Comparison of ENCODE assay signal across 9 mouse cellular contexts in genomic region chr8:121117186-121117651, GRCm38 (mm10). TPM values are rescaled to one million over a fixed set of nuclear protein-coding genes. Genes with fewer than 3 reads are reported as not detected.
A peak's percentile ranks its signal among the peaks of the same experiment; 100 is the strongest.
DNase-seq lines count a peak whose midpoint lies in the region; ATAC-seq lines count a peak whose summit lies in the region.
"Had no signal": no experiment of that assay in that cellular context is flagged by ENCODE, and none has a peak within 500 bp of the region (broad histone marks: within the 10 kb centered on the region; RNA-seq: fewer than 3 reads in every experiment).

No protein-coding gene starts in this region.

- H3K9me3 ChIP-seq in heart, embryonic 11.5 days (replicated peaks; ENCODE audit: control insufficient read depth, low read length): no peaks in the 10 kb centered on the region
- no peaks in the 10 kb centered on the region for H3K9me3 ChIP-seq in hindbrain, embryonic 11.5 days (ENCODE audit: control insufficient read depth, low read length)
- H3K9me3 ChIP-seq in midbrain, embryonic 13.5 days: peaks cover 3% of the 10 kb centered on the region; the same call in 1 of the 2 replicates

- DNase-seq in heart, adult 8-10 months (ENCODE audit: low spot score): no peak
- DNase-seq in NIH3T3 (ENCODE audit: low read depth): peak; percentile 80
- peak; percentile 55 for DNase-seq in hindbrain, embryonic 11.5 days (ENCODE audit: low spot score)
- DNase-seq in layer of hippocampus, postnatal 36 days: no peak
- DNase-seq in gastrocnemius, postnatal 14 days: no peak

- WGBS in heart, embryonic 11.5 days (ENCODE audit: insufficient replicate concordance): under 1% methylated on average over 62 of the region's 62 CpGs
- under 1% methylated on average over 46 of the region's 62 CpGs for WGBS in hindbrain, embryonic 11.5 days
- WGBS in midbrain, embryonic 13.5 days: under 1% methylated on average over 62 of the region's 62 CpGs

- ATAC-seq in heart, embryonic 11.5 days (replicated peaks; ENCODE audit: insufficient number of reproducible peaks, low FRiP score, low TSS enrichment): no peak
- ATAC-seq in hindbrain, embryonic 11.5 days (ENCODE audit: low FRiP score): no peak
- no peak for ATAC-seq in midbrain, embryonic 13.5 days
- no peak for ATAC-seq in cerebellum, adult (ENCODE audit: insufficient number of reproducible peaks, low FRiP score, low TSS enrichment)

- peaks cover 80% of the 10 kb centered on the region for H3K27me3 ChIP-seq in heart, embryonic 11.5 days (ENCODE audit: control insufficient read depth, insufficient read depth, low read length)
- H3K27me3 ChIP-seq in hindbrain, embryonic 11.5 days (ENCODE audit: control insufficient read depth, insufficient read depth, low read length): peaks cover 92% of the 10 kb centered on the region
- peaks cover 97% of the 10 kb centered on the region for H3K27me3 ChIP-seq in midbrain, embryonic 13.5 days
- H3K27me3 ChIP-seq: Patski had no signal

- peaks cover 13% of the 10 kb centered on the region for H3K4me1 ChIP-seq in heart, embryonic 11.5 days (ENCODE audit: control insufficient read depth, insufficient read depth, low read length)
- H3K4me1 ChIP-seq in hindbrain, embryonic 11.5 days (replicated peaks; ENCODE audit: control insufficient read depth, insufficient read depth, low read length): peaks cover 8% of the 10 kb centered on the region; the same call in 1 of the 2 replicates
- peaks cover 13% of the 10 kb centered on the region for H3K4me1 ChIP-seq in midbrain, embryonic 13.5 days (replicated peaks)

- peak overlapping the region; percentile 91 for H3K4me2 ChIP-seq in heart, embryonic 11.5 days
- H3K4me2 ChIP-seq in hindbrain, embryonic 11.5 days (replicated peaks; ENCODE audit: low read depth, low read length): peak overlapping the region; percentile 55
- peak overlapping the region; percentile 58 for H3K4me2 ChIP-seq in midbrain, embryonic 13.5 days (replicated peaks)

- peak overlapping the region; percentile 75 for H3K4me3 ChIP-seq in heart, embryonic 11.5 days (ENCODE audit: low read depth, low read length)
- H3K4me3 ChIP-seq in hindbrain, embryonic 11.5 days (ENCODE audit: low read depth, low read length): peak overlapping the region; percentile 37
- H3K4me3 ChIP-seq in midbrain, embryonic 13.5 days (replicated peaks): peak overlapping the region; percentile 39

- H3K9ac ChIP-seq in heart, embryonic 11.5 days (ENCODE audit: low read depth, low read length): peak overlapping the region; percentile 86
- H3K9ac ChIP-seq in hindbrain, embryonic 11.5 days (ENCODE audit: low read depth, low read length): peak overlapping the region; percentile 21; the same call in 1 of the 2 replicates
- H3K9ac ChIP-seq in midbrain, embryonic 13.5 days (replicated peaks): no peak overlapping the region; the same call in 1 of the 2 replicates

- no peaks in the 10 kb centered on the region for H3K36me3 ChIP-seq in heart, embryonic 11.5 days (ENCODE audit: control insufficient read depth, insufficient read depth, low read length)
- no peaks in the 10 kb centered on the region for H3K36me3 ChIP-seq in hindbrain, embryonic 11.5 days (ENCODE audit: control insufficient read depth, insufficient read depth, low read length)
- H3K36me3 ChIP-seq in midbrain, embryonic 13.5 days: no peaks in the 10 kb centered on the region

- intact Hi-C loops in gastrocnemius, postnatal 14 days (cut with DNase I; ENCODE audit: low total_unique reads): loop anchor here (10.0 kb wide), 1 partner anchor 98 kb away; no protein-coding TSS in a partner anchor

- peak overlapping the region; percentile 97 for H3K27ac ChIP-seq in heart, embryonic 11.5 days (ENCODE audit: low read depth, low read length)
- peak overlapping the region; percentile 34 for H3K27ac ChIP-seq in hindbrain, embryonic 11.5 days (ENCODE audit: low read depth, low read length)
- H3K27ac ChIP-seq in midbrain, embryonic 13.5 days: no peak overlapping the region

RNA-seq across cellular contexts. Expression of gene Foxc2, which starts 1.2 kb away (rescaled TPM):
- polyA plus RNA-seq in heart, embryonic 11.5 days (2014; fragmentation: Nextera tagmentation; extraction: Ambion mirVana): 12.7 and 14.1 TPM in 2 replicates
- total RNA-seq in heart, adult 8-10 months (2022): 1 to 10 TPM; 1.4 to 2.2 (median 1.6) TPM
- 6.8 and 8.0 TPM in 2 replicates for polyA plus RNA-seq in hindbrain, embryonic 11.5 days (2014; fragmentation: Nextera tagmentation; extraction: Ambion mirVana)
- polyA plus RNA-seq in midbrain, embryonic 13.5 days (2015; fragmentation: Nextera tagmentation; extraction: Ambion mirVana): 1.3 and 1.9 TPM in 2 replicates
- 1 to 10 TPM in 1 of 2 experiments, under 1 TPM in 1; 0.20 to 1.1 TPM for total RNA-seq in layer of hippocampus, postnatal 36 days (2021)
- total RNA-seq in gastrocnemius, postnatal 14 days (2021): under 1 TPM; 0.33 to 0.45 TPM

RNA-seq across cellular contexts. Expression of gene Mthfsd, which starts 9.0 kb away (rescaled TPM):
- polyA plus RNA-seq in heart, embryonic 11.5 days (2014; fragmentation: Nextera tagmentation; extraction: Ambion mirVana): 45.1 and 46.2 TPM in 2 replicates
- 10 to 100 TPM; 15.3 to 17.1 (median 15.6) TPM for total RNA-seq in heart, adult 8-10 months (2022)
- 53.5 and 56.1 TPM in 2 replicates for polyA plus RNA-seq in hindbrain, embryonic 11.5 days (2014; fragmentation: Nextera tagmentation; extraction: Ambion mirVana)
- polyA plus RNA-seq in midbrain, embryonic 13.5 days (2015; fragmentation: Nextera tagmentation; extraction: Ambion mirVana): 57.8 and 60.7 TPM in 2 replicates
- 10 to 100 TPM; 31.8 to 36.9 TPM for total RNA-seq in layer of hippocampus, postnatal 36 days (2021)
- 10 to 100 TPM; 12.5 to 13.0 TPM for total RNA-seq in gastrocnemius, postnatal 14 days (2021)

RNA-seq across cellular contexts. Expression of gene Foxl1, which starts 10.5 kb away (rescaled TPM):
- polyA plus RNA-seq in heart, embryonic 11.5 days (2014; fragmentation: Nextera tagmentation; extraction: Ambion mirVana): 0.69 and 1.2 TPM in 2 replicates
- under 1 TPM in 3 of 4 experiments, not detected in 1; 0.08 to 0.26 (median 0.09) TPM for total RNA-seq in heart, adult 8-10 months (2022)
- 0.73 and 1.9 TPM in 2 replicates for polyA plus RNA-seq in hindbrain, embryonic 11.5 days (2014; fragmentation: Nextera tagmentation; extraction: Ambion mirVana)
- 0.12 and 0.13 TPM in 2 replicates for polyA plus RNA-seq in midbrain, embryonic 13.5 days (2015; fragmentation: Nextera tagmentation; extraction: Ambion mirVana)
- total RNA-seq in layer of hippocampus, postnatal 36 days (2021): not detected
- under 1 TPM in 1 of 2 experiments, not detected in 1; 0.10 TPM for total RNA-seq in gastrocnemius, postnatal 14 days (2021)

RNA-seq across cellular contexts. Expression of gene Foxf1, which starts 33.0 kb away (rescaled TPM):
- polyA plus RNA-seq in heart, embryonic 11.5 days (2014; fragmentation: Nextera tagmentation; extraction: Ambion mirVana): 3.1 and 9.0 TPM in 2 replicates
- total RNA-seq in heart, adult 8-10 months (2022): under 1 TPM in 3 of 4 experiments, not detected in 1; 0.19 to 0.34 (median 0.33) TPM
- polyA plus RNA-seq in hindbrain, embryonic 11.5 days (2014; fragmentation: Nextera tagmentation; extraction: Ambion mirVana): 2.1 and 2.3 TPM in 2 replicates
- polyA plus RNA-seq in midbrain, embryonic 13.5 days (2015; fragmentation: Nextera tagmentation; extraction: Ambion mirVana): 0.39 and 0.71 TPM in 2 replicates
- under 1 TPM; 0.50 to 0.66 TPM for total RNA-seq in layer of hippocampus, postnatal 36 days (2021)
- total RNA-seq in gastrocnemius, postnatal 14 days (2021): under 1 TPM; 0.14 to 0.18 TPM

Comparison
In these comparisons a context has a peak if more than half of its experiments do, and no peak if none do; other contexts are left out.
1. DNase-seq: peak in NIH3T3 (single experiment) and hindbrain, embryonic 11.5 days (single experiment); none in heart, adult 8-10 months (single experiment), layer of hippocampus, postnatal 36 days (0 of 2) and gastrocnemius, postnatal 14 days (single experiment).
2. Peak in every context shown above with its lines, with median percentiles within 50 percentile points of each other: H3K4me2 ChIP-seq and H3K4me3 ChIP-seq.